Mouse (Mus musculus) bone marrow macrophage, adult 2 months (primary cell): Measurements from ENCODE around the gene Ssbp2. TPM values are rescaled to one million over a fixed set of nuclear protein-coding genes. Genes with fewer than 3 reads are reported as not detected.

Experiments used
- H3K27ac ChIP-seq: 2 replicates; pipeline ENCODE4 v1.5.1; 2012; ENCODE audit warnings: low read depth, low read length; ENCODE audit not compliant: insufficient read depth
- H3K4me1 ChIP-seq: 2 replicates; pipeline ENCODE4 v1.6.1; 2012; ENCODE audit warnings: low read length; ENCODE audit not compliant: control insufficient read depth, insufficient read depth
- H3K4me3 ChIP-seq: 2 replicates; pipeline ENCODE4 v1.5.1; 2012; ENCODE audit warnings: mild to moderate bottlenecking, low read length, moderate library complexity; ENCODE audit not compliant: insufficient read depth
- CTCF ChIP-seq: IDR thresholded peaks from 2 replicates; pipeline ENCODE4 v1.5.1; 2012; ENCODE audit warnings: low read depth, mild to moderate bottlenecking, low read length, moderate library complexity
- POLR2A ChIP-seq: IDR thresholded peaks from 2 replicates; pipeline ENCODE4 v1.6.1; 2012; ENCODE audit warnings: mild to moderate bottlenecking, low read depth, low read length, borderline replicate concordance
- polyA plus RNA-seq: library from polyadenylated mRNA; stranded (reverse); fragments of >200 nt; gene quantifications from 2 replicates; pipeline ENCODE4 v1.2.4, GENCODE M21; 2012; ENCODE audit not compliant: missing spikeins, insufficient read depth, insufficient read length

The Ssbp2 gene
- polyA plus RNA-seq, 1 experiment = 8.5 TPM

DNA sequence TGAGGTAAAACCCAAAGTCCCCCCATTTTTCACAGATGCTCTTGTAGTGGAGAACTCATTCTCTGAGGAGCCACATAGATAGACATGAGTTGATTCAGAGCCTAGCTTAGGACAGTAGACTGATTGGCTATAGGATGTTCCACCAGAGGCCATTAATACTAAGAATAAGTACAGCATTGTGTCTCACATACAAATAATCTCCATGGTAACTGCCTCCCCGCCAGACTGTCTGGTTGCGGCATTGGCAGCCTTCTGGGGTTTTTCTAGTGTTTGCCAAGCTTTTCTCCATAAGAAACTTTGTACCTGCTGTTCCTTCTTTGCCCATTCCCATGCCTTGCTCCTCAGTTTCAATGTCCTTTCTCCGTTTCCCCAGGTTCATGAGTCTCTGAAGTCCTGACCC lies 283.1 kb downstream of the Ssbp2 start:
- Histone ChIP-seq H3K4me1 (no peaks in the 10 kb centered on the region), H3K4me3 (no peak overlapping the region), H3K27ac (no peak overlapping the region)

DNA sequence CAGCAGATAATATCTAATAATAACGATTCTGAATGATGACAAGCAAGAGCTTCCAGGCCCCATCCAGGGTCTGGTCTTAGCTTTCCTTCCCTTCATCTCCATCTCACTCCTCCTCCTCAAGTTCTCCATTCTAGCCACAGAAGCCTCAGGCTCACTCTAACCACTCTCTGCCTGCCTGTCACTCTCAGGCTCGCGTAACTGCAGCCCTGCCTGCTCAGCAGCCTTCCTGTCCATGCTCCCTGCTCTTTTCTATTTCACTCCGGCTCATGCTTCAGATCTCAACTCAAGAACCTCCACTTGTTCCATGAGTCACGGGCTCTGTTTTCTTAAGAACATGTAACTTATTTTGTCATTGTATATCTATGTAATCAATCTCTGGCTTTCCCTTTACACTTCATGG lies 286.4 kb downstream of the Ssbp2 start:
- Histone ChIP-seq H3K4me3 (no peak overlapping the region), H3K27ac (no peak overlapping the region), H3K4me1 (no peaks in the 10 kb centered on the region)
- TF ChIP-seq POLR2A = no peak
- TF ChIP-seq CTCF = no peak

More for the DNA sequence above, 283.1 kb downstream of the Ssbp2 start:
- no peak for TF ChIP-seq POLR2A
- TF ChIP-seq CTCF = no peak

DNA sequence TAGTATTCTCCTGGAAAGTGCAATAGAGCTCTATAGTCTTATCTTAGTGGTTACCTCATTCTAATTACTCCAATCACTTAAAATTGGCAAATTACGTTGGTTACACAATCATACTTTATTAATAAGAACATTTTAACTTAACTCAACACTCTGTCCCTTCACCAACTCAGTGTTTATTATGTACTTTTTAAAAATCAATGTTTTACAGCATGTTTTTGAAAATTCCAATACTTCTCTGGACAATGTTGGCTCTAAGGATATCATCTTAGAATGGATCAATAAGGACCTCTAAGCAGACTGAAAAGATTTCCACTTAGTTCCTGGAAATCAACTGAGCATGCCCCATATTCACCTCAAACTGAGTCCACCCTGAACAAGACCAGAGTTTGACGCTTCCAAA lies 288.3 kb downstream of the Ssbp2 start:
- no peak for TF ChIP-seq POLR2A
- no peak for TF ChIP-seq CTCF

DNA sequence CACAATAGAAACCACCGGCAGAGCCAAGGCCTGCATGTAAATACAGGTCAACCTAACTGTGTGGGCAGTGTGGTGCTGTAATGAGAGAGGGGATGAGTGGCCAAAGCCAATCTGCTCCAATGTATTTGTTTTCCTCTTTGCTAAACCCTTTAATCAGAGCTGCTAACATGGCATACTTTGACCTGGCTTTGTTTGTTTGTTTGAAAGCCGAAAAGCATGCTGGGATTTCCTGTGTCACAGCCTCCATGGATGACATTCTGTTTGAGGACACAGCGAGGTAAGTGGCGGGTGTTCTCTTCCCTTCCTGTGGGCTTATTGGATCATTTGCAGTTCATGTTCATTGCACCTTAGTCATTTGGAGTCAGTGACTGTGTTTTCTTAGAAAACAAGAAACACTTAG lies 289.9 kb downstream of the Ssbp2 start:
- H3K4me3 ChIP-seq = no peak overlapping the region
- H3K4me1 ChIP-seq = no peaks in the 10 kb centered on the region
- no peak overlapping the region for H3K27ac ChIP-seq
- TF ChIP-seq POLR2A (no peak), CTCF (no peak)

More for the DNA sequence above, 288.3 kb downstream of the Ssbp2 start:
- H3K4me1 ChIP-seq = no peaks in the 10 kb centered on the region
- no peak overlapping the region for H3K4me3 ChIP-seq
- no peak overlapping the region for H3K27ac ChIP-seq

Other genes with a start within 250 kb of the Ssbp2 start
- gene Atg10, start 236.3 kb upstream of the Ssbp2 start, polyA plus RNA-seq = 14.0 and 16.6 TPM in 2 replicates